Mouse (Mus musculus): ENCODE data around the gene Kcnh2. TPM values are rescaled to one million over a fixed set of nuclear protein-coding genes. Genes with fewer than 3 reads are reported as not detected.

The Kcnh2 gene
- polyA plus RNA-seq, 1 experiment: 3.1 TPM

DNA sequence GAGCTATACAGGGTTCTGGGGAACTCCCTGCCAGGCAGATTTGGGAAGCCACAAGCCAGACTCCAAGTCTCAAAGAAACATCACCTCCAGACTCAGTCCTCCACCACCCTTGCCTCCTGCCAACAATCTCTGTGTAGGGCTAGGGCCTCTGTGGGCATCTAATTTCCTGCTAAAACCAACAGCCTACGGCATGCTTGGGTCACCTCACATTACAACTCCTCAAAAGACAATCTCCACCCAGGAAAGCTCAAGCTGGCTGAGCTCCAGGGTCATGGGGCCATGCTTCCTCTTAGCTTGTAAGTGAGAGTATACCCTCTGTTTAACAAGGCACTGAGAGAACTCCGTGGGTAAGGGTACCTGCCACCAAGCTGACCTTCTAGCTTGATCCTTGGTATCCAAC is 13.6 kb downstream of the Kcnh2 start:
- no peak overlapping the region for H3K27ac ChIP-seq (ENCODE audit: insufficient read depth, low read depth, low read length)
- H3K4me3 ChIP-seq (ENCODE audit: insufficient read depth, low read depth, low read length): no peak overlapping the region
- no peak for DNase-seq
- WGBS: 25% methylated on average over 2 of the region's 2 CpGs
- no peaks in the 10 kb centered on the region for H3K4me1 ChIP-seq (ENCODE audit: control insufficient read depth, insufficient read depth, low read length)
- no peaks in the 10 kb centered on the region for H3K27me3 ChIP-seq (replicated peaks; ENCODE audit: control insufficient read depth, insufficient read depth, low read length)
- H3K36me3 ChIP-seq (ENCODE audit: control insufficient read depth, insufficient read depth, low read length): no peaks in the 10 kb centered on the region
- TF ChIP-seq POLR2A (IDR thresholded peaks at IDR 0.05; ENCODE audit: low read depth, low read length) (no peak), CTCF (conservative IDR thresholded peaks at IDR 0.05; ENCODE audit: insufficient read depth, insufficient read length, low read depth, low read length) (no peak)

DNA sequence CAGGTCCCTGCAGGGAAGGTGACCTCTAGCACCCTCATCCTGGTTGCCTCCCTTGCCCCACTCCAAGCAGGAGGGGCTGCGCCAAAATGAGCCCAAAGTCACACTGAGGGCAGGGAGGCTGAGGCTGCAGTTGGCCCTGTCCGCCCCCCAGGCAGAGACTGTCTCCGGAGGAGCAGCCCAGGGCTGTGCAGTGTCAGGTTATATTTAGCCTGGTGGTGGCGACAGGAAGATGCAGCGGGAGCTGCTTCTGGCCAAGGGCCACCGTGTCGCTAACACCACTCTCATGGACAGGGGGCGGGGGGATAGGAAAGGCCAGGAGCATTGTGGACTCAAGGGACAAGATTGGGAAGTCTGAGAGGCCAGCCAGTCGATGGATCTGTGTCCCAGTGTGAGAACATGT is 14.0 kb downstream of the Kcnh2 start:
- Histone ChIP-seq H3K27ac (ENCODE audit: insufficient read depth, low read depth, low read length) (no peak overlapping the region), H3K36me3 (ENCODE audit: control insufficient read depth, insufficient read depth, low read length) (no peaks in the 10 kb centered on the region), H3K4me1 (ENCODE audit: control insufficient read depth, insufficient read depth, low read length) (no peaks in the 10 kb centered on the region), H3K4me3 (ENCODE audit: insufficient read depth, low read depth, low read length) (no peak overlapping the region), H3K27me3 (replicated peaks; ENCODE audit: control insufficient read depth, insufficient read depth, low read length) (no peaks in the 10 kb centered on the region)
- peak; percentile 55 for DNase-seq
- 25% methylated on average over 9 of the region's 9 CpGs for WGBS
- TF ChIP-seq CTCF (conservative IDR thresholded peaks at IDR 0.05; ENCODE audit: insufficient read depth, insufficient read length, low read depth, low read length): no peak
- TF ChIP-seq POLR2A (IDR thresholded peaks at IDR 0.05; ENCODE audit: low read depth, low read length): no peak

DNA sequence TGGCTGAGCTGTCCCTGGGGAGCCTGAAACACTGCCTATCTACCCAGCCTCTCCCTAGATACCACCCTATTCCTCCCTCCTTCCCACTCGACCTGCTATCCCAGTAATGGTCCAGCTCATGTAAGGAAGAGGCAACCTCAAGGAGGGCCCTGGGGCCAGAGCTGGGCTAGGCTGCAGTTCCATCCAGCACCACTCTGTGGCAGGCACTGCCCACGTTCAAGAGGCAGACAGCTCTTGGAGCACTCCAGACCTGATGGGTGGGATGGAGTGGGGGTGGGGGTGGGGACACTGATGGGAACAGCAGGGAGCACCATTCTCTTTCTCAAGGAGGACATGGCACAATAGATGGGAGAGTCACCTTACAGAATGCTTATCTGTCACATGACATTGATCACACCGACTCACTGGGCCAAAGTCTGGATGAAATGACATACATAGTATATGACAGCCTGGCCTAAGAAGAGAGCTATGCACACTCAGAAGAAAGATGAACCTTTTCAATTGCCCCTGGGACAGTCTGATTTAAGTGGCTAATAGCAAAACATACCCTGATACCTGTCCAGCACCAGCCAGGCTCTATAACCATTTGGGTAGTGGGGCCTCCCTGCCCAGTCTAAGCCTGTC is 15.4 kb downstream of the Kcnh2 start:
- Histone ChIP-seq H3K4me1 (ENCODE audit: control insufficient read depth, insufficient read depth, low read length) (no peaks in the 10 kb centered on the region), H3K4me3 (ENCODE audit: insufficient read depth, low read depth, low read length) (no peak overlapping the region), H3K36me3 (ENCODE audit: control insufficient read depth, insufficient read depth, low read length) (no peaks in the 10 kb centered on the region), H3K27ac (ENCODE audit: insufficient read depth, low read depth, low read length) (no peak overlapping the region), H3K27me3 (replicated peaks; ENCODE audit: control insufficient read depth, insufficient read depth, low read length) (no peaks in the 10 kb centered on the region)
- peak; percentile 43 for DNase-seq
- TF ChIP-seq CTCF (conservative IDR thresholded peaks at IDR 0.05; ENCODE audit: insufficient read depth, insufficient read length, low read depth, low read length): peak; percentile 70
- no peak for TF ChIP-seq POLR2A (IDR thresholded peaks at IDR 0.05; ENCODE audit: low read depth, low read length)
- 34% methylated on average over 3 of the region's 3 CpGs for WGBS

DNA sequence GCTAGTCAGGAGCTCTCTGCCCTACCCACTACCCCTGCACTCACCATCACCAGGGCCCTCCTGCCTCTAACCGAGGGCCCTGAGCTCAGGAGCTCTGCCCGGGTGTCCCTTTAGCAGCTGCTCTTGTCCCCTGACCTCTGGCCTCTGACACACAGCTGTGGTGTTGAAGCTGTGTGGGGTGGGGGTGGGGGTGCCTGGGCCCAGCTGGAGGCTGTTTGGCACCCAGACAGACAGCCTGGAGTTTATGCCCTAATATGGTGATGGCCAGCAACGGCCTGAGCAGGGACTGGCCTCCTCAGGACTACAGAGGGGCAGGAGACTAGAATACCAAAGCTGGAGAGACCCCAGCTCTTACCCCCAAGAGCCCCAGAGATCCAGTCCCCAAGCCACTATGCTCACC is 16.7 kb downstream of the Kcnh2 start:
- Histone ChIP-seq H3K36me3 (ENCODE audit: control insufficient read depth, insufficient read depth, low read length) (no peaks in the 10 kb centered on the region), H3K4me1 (ENCODE audit: control insufficient read depth, insufficient read depth, low read length) (no peaks in the 10 kb centered on the region), H3K27ac (ENCODE audit: insufficient read depth, low read depth, low read length) (no peak overlapping the region), H3K4me3 (ENCODE audit: insufficient read depth, low read depth, low read length) (no peak overlapping the region), H3K27me3 (replicated peaks; ENCODE audit: control insufficient read depth, insufficient read depth, low read length) (no peaks in the 10 kb centered on the region)
- peak; percentile 27 for DNase-seq
- WGBS: 26% methylated on average over 3 of the region's 3 CpGs
- TF ChIP-seq POLR2A (IDR thresholded peaks at IDR 0.05; ENCODE audit: low read depth, low read length) (no peak), CTCF (conservative IDR thresholded peaks at IDR 0.05; ENCODE audit: insufficient read depth, insufficient read length, low read depth, low read length) (no peak)

DNA sequence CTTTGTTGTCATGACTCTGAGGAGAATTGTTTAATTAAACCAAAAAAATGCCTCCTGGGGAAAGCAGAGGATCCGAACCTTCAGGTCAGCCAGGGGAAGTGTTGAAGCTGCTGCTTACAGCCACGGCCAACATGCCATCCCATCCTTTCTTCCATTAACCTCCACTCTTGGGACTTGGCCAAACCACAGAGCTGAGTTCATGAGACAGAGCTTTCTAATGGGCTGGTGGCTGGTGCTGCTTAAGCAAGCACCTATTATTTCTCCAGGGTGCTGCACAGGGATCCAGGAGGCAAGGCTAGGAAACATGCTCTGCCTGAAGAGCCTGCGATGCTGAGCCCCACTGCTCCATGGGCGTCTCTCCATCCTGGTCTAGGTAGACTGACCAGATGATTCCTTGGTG is 19.0 kb downstream of the Kcnh2 start:
- H3K4me3 ChIP-seq (ENCODE audit: insufficient read depth, low read depth, low read length): no peak overlapping the region
- TF ChIP-seq CTCF (conservative IDR thresholded peaks at IDR 0.05; ENCODE audit: insufficient read depth, insufficient read length, low read depth, low read length) (no peak), POLR2A (IDR thresholded peaks at IDR 0.05; ENCODE audit: low read depth, low read length) (no peak)
- H3K27me3 ChIP-seq (replicated peaks; ENCODE audit: control insufficient read depth, insufficient read depth, low read length): no peaks in the 10 kb centered on the region
- 67% methylated on average over 4 of the region's 4 CpGs for WGBS
- 0 out of 2 replicates have a peak, but pooled peaks cover 4% of the 10 kb centered on the region for H3K4me1 ChIP-seq (ENCODE audit: control insufficient read depth, insufficient read depth, low read length)
- DNase-seq: no peak
- H3K27ac ChIP-seq (ENCODE audit: insufficient read depth, low read depth, low read length): no peak overlapping the region
- H3K36me3 ChIP-seq (ENCODE audit: control insufficient read depth, insufficient read depth, low read length): no peaks in the 10 kb centered on the region

DNA sequence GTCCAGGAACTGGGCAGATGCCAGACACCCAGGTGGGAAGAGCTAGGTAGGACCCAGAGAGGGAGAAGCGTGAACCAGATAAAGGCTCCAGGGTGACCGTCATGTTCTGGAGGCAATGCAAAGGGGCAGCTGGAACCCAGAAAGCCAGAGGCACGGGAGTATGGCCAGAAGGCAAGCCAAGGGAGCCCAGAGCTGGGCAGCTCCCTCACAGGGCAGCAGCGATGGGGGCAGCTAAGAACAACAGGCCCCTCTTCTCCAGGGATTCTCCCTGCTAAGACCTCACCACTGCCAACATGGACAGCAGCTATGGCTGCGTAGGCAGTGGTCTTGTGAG is 21.5 kb downstream of the Kcnh2 start:
- Histone ChIP-seq H3K4me3 (ENCODE audit: insufficient read depth, low read depth, low read length) (no peak overlapping the region), H3K4me1 (ENCODE audit: control insufficient read depth, insufficient read depth, low read length) (0 out of 2 replicates have a peak, but pooled peaks cover 4% of the 10 kb centered on the region), H3K27me3 (replicated peaks; ENCODE audit: control insufficient read depth, insufficient read depth, low read length) (no peaks in the 10 kb centered on the region), H3K27ac (ENCODE audit: insufficient read depth, low read depth, low read length) (no peak overlapping the region), H3K36me3 (ENCODE audit: control insufficient read depth, insufficient read depth, low read length) (no peaks in the 10 kb centered on the region)
- 51% methylated on average over 5 of the region's 5 CpGs for WGBS
- no peak for TF ChIP-seq POLR2A (IDR thresholded peaks at IDR 0.05; ENCODE audit: low read depth, low read length)
- TF ChIP-seq CTCF (conservative IDR thresholded peaks at IDR 0.05; ENCODE audit: insufficient read depth, insufficient read length, low read depth, low read length): no peak
- no peak for DNase-seq

DNA sequence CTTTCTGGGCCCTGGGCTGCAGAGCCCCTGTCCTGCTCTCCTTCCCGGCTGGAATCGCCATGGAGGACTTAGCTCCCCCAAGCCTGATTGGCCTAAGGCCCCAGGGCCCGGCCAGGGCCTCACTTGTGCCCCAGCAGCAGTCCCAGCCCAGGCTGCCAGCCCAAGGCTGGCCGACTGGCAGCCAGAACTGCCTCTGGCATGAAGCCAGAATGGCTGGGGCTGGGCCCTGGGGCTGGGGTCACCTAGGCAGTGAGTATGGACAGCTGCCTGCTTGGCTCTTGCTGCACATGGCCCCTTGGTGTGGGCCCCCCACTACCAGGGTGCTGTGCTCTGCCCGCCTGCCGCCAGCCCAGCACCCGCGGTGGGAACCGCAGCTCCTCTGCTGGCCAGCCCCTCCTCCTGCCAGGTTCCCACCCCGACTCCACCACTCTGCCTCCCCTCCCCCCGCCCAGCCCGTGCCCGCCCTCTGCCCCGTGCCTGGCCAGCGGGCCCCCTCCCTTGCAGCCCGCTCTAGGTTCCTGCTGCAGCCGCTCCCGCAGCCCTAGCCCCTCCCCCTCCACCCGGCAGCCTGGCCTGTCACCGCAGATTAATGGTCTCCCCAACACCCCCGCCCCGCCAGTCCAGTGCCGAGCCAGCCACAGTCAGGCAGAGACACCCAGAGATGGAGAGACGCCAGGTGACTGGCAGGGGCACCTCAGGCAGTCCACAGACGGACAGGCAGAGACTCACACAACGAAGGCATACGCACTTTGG is 22.0 kb downstream of the Kcnh2 start:
- Histone ChIP-seq H3K27ac (ENCODE audit: insufficient read depth, low read depth, low read length) (no peak overlapping the region), H3K27me3 (replicated peaks; ENCODE audit: control insufficient read depth, insufficient read depth, low read length) (no peaks in the 10 kb centered on the region), H3K4me1 (ENCODE audit: control insufficient read depth, insufficient read depth, low read length) (0 out of 2 replicates have a peak, but pooled peaks cover 4% of the 10 kb centered on the region), H3K4me3 (ENCODE audit: insufficient read depth, low read depth, low read length) (peak overlapping the region; percentile 23; the same call in 1 of the 2 replicates), H3K36me3 (ENCODE audit: control insufficient read depth, insufficient read depth, low read length) (no peaks in the 10 kb centered on the region)
- WGBS: 4% methylated on average over 27 of the region's 27 CpGs
- DNase-seq: peak; percentile 72
- no peak for TF ChIP-seq CTCF (conservative IDR thresholded peaks at IDR 0.05; ENCODE audit: insufficient read depth, insufficient read length, low read depth, low read length)
- no peak for TF ChIP-seq POLR2A (IDR thresholded peaks at IDR 0.05; ENCODE audit: low read depth, low read length)

All from kidney, adult 2 months (tissue).